Mouse (Mus musculus) neural tube, embryonic 12.5 days (tissue): ENCODE results near the gene Atp13a3. TPM values are rescaled to one million over a fixed set of nuclear protein-coding genes. Genes with fewer than 3 reads are reported as not detected.
A peak's percentile ranks its signal among the peaks of the same experiment; 100 is the strongest.

ENCODE experiments used
- ATAC-seq: fragments of 200-750 bp; cut with Nextera tagmentation; 2 replicates; pipeline ENCODE4 v1.8.0; 2017; ENCODE audit warnings: low read depth, mild to moderate bottlenecking, moderate TSS enrichment, moderate library complexity; ENCODE audit not compliant: low FRiP score
- H3K27ac ChIP-seq: fragments of 300-500 bp; sonication (generic); 2 replicates; pipeline ENCODE4 v1.5.1; 2016
- H3K27me3 ChIP-seq: fragments of 300-500 bp; sonication (generic); replicated peaks from 2 replicates; pipeline ENCODE4 v1.6.1; 2016; ENCODE audit warnings: mild to moderate bottlenecking
- H3K36me3 ChIP-seq: fragments of 300-500 bp; sonication (generic); 2 replicates; pipeline ENCODE4 v1.6.1; 2016; ENCODE audit warnings: mild to moderate bottlenecking
- H3K4me1 ChIP-seq: fragments of 300-500 bp; sonication (generic); 2 replicates; pipeline ENCODE4 v1.6.1; 2016
- H3K4me2 ChIP-seq: fragments of 300-500 bp; sonication (generic); replicated peaks from 2 replicates; pipeline ENCODE4 v1.6.1; 2016; ENCODE audit warnings: mild to moderate bottlenecking
- H3K4me3 ChIP-seq: fragments of 300-500 bp; sonication (generic); 2 replicates; pipeline ENCODE4 v1.5.1; 2016
- H3K9ac ChIP-seq: fragments of 300-500 bp; sonication (generic); 2 replicates; pipeline ENCODE4 v1.6.1; 2016; ENCODE audit warnings: mild to moderate bottlenecking
- H3K9me3 ChIP-seq: fragments of 300-500 bp; sonication (generic); 2 replicates; pipeline ENCODE4 v1.6.1; 2016; ENCODE audit warnings: mild to moderate bottlenecking
- WGBS: fragments of 180-500 bp; shearing (Covaris S2); methylation state at CpG from one replicate; pipeline ENCODE4 v1.1.7; 2016; 5-methylcytosine and 5-hydroxymethylcytosine counted together
- polyA plus RNA-seq: library from polyadenylated mRNA; unstranded; fragments of >200 nt; fragmentation: Nextera tagmentation; extraction: Ambion mirVana; gene quantifications from 2 replicates; pipeline ENCODE4 v1.2.1, GENCODE M21; 2016

Atp13a3 gene
- polyA plus RNA-seq, 1 experiment from 2014 or later = 13.3 TPM

DNA sequence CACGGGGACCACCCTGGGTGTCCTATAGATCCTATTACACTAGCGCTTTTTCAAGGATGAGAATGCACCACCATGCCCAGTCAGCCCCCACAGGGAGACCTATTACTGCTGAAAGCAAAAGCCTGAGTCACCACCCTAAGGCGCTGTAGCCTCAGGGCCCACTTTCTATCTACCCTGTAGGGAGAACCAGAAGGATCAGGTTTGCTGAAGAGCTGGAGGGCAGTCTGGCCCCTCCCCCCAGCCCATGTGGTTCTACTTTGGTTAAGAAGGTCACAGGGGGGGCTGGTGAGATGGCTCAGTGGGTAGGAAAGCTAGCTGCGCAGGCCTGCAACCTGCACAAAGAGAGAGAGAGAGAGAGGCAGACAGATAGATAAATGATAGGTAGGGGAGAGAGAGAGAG lies 120.1 kb downstream of the Atp13a3 start:
- Histone ChIP-seq H3K4me2 (no peak overlapping the region), H3K4me1 (peaks cover 26% of the 10 kb centered on the region), H3K27ac (no peak overlapping the region), H3K9ac (no peak overlapping the region), H3K4me3 (no peak overlapping the region), H3K9me3 (no peaks in the 10 kb centered on the region), H3K36me3 (no peaks in the 10 kb centered on the region), H3K27me3 (peaks cover 35% of the 10 kb centered on the region)
- no peak for ATAC-seq
- 70% methylated on average over 4 of the region's 4 CpGs for WGBS

DNA sequence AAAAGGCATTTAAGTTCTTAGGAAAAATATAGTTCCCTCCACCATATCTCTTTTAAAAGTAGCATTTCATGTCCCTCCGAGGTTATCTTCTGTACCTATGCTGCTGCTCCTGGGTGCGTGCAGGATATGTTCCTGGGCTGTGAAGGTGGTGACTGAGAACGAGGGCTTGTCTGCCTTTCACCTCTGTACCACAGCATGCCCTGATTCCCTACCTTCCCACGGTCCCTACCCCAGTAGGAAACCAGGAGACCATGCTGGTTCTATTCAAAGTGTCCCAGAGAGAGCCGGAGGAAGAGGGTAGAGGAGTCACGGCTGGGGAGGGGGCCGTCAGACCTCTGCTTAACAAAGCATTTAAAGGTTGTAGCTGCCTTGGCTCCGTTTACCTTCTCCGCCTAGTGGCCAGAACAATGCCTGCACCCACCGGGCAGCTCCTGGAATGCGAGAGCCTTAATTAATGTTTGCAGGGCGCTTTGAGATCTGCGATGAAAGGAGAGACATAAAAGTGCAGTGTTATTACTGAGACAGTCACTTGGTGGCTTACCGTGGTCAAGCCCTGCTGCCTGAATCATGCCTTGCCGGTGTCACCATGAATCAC lies 121.9 kb downstream of the Atp13a3 start:
- WGBS = 2% methylated on average over 15 of the region's 15 CpGs
- H3K36me3 ChIP-seq = no peaks in the 10 kb centered on the region
- H3K9ac ChIP-seq = 0 out of 2 replicates have a peak overlapping the region, but pooled peaks have one; percentile 6
- H3K4me2 ChIP-seq = peak overlapping the region; percentile 58
- H3K27me3 ChIP-seq = peaks cover 38% of the 10 kb centered on the region
- no peak overlapping the region for H3K27ac ChIP-seq
- no peak overlapping the region for H3K4me3 ChIP-seq
- H3K9me3 ChIP-seq = no peaks in the 10 kb centered on the region
- peak; percentile 58 for ATAC-seq
- H3K4me1 ChIP-seq = peaks cover 25% of the 10 kb centered on the region

DNA sequence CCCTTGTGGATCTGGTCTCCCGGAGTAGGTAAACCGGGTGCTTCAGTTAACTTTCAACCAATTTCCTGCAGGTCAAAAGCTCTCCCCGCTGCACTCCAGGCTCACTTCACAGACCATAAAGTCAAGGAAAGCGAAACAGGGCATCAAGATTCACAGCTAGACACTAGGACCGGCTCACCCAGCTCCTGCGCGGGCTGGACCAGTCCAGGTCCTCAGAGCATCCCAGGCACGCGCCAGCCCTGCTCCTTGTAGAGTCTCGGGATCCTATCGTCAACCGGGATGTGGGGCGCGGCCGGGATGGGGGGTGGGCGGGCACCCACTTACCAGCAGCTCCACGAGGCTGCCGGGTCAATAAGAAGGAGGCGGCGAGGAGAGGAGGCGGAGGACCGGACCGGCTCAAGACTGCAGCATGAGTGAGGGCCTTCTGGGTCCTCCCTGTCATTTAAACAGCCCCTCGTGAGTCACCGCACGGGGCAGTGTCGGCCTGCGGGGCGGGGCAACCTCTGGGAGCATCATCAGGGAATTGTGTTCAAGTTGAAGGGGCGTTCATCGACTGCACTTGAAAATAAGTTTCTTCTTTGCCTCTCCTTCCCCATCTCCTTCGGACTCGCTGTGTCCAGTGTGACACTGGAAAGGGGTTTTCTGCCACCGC lies 122.8 kb downstream of the Atp13a3 start, which contains the start of gene Lrrc15:
Gene Lrrc15 (minus strand): TSS at position 413 of the 652 bp plus-strand sequence.
- H3K4me1 ChIP-seq = peaks cover 25% of the 10 kb centered on the region

DNA sequence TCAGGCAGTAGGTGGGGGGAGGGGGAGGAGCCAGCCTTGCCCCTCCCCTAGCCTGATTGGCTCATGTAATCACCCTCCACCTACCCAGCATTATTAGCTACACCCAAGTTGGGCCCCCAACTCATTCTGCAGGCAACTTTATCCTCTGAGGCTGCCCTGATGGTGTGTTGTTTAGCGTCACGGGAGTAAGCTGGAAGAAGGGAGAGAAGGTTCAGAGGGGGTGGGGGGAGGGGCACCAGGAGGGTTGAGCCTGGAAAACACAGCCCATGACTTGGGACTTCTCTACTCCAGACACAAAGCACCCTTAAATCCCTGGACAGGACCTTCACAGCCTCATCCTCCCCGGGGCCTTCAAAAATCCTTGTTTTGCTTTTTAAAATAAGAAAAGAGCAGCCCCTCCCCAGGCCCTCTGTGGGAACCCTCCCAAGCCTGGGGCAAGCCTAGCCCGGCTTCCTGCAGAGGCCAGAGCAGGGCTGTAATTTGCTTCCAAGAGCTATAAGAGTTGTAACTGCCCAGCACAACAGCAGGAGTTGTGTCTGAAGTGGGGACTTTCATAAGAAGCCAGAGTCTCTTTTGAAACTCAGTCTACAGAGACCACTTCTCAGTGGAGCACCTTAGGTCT lies 125.0 kb downstream of the Atp13a3 start:
- no peak overlapping the region for H3K4me2 ChIP-seq
- no peak overlapping the region for H3K27ac ChIP-seq
- no peak overlapping the region for H3K9ac ChIP-seq
- 6% methylated on average over 4 of the region's 4 CpGs for WGBS
- peaks cover 37% of the 10 kb centered on the region for H3K27me3 ChIP-seq
- no peaks in the 10 kb centered on the region for H3K36me3 ChIP-seq
- ATAC-seq = no peak
- no peaks in the 10 kb centered on the region for H3K9me3 ChIP-seq
- H3K4me1 ChIP-seq = peaks cover 25% of the 10 kb centered on the region
- H3K4me3 ChIP-seq = no peak overlapping the region

More for the DNA sequence above, 122.8 kb downstream of the Atp13a3 start, which contains the start of gene Lrrc15:
- Histone ChIP-seq H3K4me2 (peak within 1 kb of the TSS; percentile 58), H3K27me3 (peaks cover 38% of the 10 kb centered on the region), H3K36me3 (no peaks in the 10 kb centered on the region), H3K27ac (no peak within 1 kb of the TSS), H3K9me3 (no peaks in the 10 kb centered on the region), H3K4me3 (peak within 1 kb of the TSS; percentile 1; the same call in 1 of the 2 replicates), H3K9ac (0 out of 2 replicates have a peak within 1 kb of the TSS, but pooled peaks have one; percentile 6)
- peak; percentile 52; the same call in 1 of the 2 replicates for ATAC-seq
- 6% methylated on average over 34 of the region's 34 CpGs for WGBS

DNA sequence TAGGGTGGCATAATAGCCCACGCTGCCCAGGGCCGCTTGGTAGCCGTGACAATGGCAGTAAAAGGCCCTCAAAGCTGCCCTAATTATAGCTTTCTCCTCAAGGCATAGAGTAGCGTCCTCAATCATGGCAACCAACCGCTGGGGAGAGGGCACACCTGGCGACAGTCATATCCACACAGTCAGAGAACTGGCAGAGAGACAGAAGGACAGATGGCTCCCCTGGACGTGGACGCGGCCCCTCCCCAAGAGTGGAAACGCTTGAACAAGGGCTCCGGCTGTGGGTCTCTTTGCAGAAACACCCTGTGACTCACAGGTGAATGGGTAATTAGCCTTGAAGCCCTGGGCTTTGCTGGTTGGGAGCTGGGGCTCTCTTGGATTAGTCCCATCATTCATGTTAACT lies 127.4 kb downstream of the Atp13a3 start:
- Histone ChIP-seq H3K9me3 (no peaks in the 10 kb centered on the region), H3K4me3 (no peak overlapping the region), H3K9ac (no peak overlapping the region), H3K27me3 (peaks cover 26% of the 10 kb centered on the region), H3K27ac (no peak overlapping the region), H3K4me2 (no peak overlapping the region), H3K4me1 (peaks cover 13% of the 10 kb centered on the region; the same call in 1 of the 2 replicates), H3K36me3 (no peaks in the 10 kb centered on the region)
- ATAC-seq = no peak
- WGBS = 75% methylated on average over 11 of the region's 11 CpGs

GRCm38 (mm10) chr16:30275558-30276340 lies 130.0 kb downstream of the Atp13a3 start:
- Histone ChIP-seq H3K27ac (no peak overlapping the region), H3K27me3 (peaks cover 3% of the 10 kb centered on the region), H3K4me3 (no peak overlapping the region), H3K4me1 (0 out of 2 replicates have a peak, but pooled peaks cover 4% of the 10 kb centered on the region), H3K4me2 (no peak overlapping the region), H3K9ac (no peak overlapping the region), H3K9me3 (no peaks in the 10 kb centered on the region), H3K36me3 (no peaks in the 10 kb centered on the region)
- 79% methylated on average over 15 of the region's 15 CpGs for WGBS
- ATAC-seq = no peak

DNA sequence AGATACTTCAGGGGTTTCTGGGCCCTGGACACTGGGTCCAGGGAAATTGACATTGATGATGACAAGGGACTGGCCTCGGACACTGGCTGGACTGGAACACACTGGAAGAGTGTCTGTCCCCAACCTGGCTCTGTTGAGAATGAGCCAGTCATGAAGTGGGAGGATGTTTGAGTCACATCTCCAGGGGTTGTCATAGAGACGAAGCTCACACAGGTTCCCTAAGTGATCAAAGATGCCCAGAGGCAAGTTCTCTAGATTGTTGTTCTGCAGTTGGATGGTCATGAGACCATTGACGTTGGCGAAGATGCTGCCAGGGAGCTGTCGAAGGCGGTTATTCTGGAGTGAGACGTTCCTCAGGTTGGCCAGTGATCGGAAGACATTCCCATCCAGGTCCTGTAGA lies 132.7 kb downstream of the Atp13a3 start:
- Histone ChIP-seq H3K9ac (no peak overlapping the region), H3K27me3 (no peaks in the 10 kb centered on the region; the same call in 1 of the 2 replicates), H3K9me3 (no peaks in the 10 kb centered on the region), H3K4me3 (no peak overlapping the region), H3K4me1 (no peaks in the 10 kb centered on the region), H3K4me2 (no peak overlapping the region), H3K36me3 (no peaks in the 10 kb centered on the region), H3K27ac (no peak overlapping the region)
- 92% methylated on average over 8 of the region's 8 CpGs for WGBS
- ATAC-seq = no peak

DNA sequence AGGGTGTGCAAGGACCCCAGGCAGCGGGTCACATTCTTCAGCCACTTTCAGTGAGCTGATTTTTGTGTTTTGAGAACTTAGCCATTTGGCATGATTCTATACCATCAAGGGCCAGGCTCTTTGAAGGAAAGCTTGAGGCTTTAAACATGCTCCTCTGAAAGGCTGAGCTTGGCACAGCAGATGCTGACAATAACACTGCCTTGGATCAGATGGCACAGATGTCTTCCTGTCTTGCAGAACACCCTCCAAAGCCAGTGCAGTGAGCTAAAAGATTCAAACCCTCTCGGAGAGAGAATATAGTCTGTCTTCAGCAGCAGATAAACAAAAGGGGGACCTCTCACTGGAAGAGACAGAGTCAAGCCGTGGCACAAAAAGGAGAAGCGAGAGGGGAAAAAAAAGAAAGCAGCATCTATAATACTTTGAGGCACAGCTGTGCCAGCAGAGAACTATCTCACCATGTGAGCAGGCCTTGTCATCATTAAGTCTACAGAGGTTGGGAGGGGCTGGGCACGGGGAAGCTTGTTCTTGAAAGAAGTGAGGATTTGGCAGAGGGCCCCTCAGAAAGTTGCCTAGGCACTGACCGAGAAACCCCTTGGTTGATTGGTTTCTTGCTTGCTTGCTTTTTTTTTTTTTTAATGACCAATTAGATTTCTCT lies 133.7 kb downstream of the Atp13a3 start:
- 74% methylated on average over 6 of the region's 6 CpGs for WGBS
- no peak overlapping the region for H3K27ac ChIP-seq

DNA sequence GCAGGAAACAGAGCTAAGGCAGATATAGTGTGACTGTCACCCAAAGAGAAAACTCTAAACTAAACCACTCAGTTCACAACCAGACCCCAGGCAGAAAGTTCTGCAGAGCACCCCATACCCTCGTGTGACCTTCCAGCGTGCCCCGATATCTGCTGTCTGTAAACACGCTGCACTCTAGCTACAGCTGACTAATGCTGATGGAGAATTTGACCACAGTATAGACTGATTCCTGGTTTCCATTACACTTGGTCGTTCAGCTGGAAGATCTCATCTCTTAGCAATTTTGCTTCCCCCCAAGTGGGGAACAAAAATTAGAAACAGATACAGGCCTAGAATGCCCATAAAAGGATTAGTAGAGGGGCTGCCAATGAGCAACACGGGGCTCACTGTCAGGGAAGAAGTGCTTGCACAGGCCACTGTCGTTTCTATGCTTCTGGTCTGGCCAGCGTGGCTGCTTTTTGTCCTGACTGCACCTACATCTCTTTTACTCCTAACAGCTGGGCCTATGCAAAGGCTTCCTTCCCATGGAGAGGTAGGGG lies 134.5 kb downstream of the Atp13a3 start:
- no peak for ATAC-seq
- WGBS = 77% methylated on average over 8 of the region's 8 CpGs
- H3K9ac ChIP-seq = no peak overlapping the region
- no peaks in the 10 kb centered on the region for H3K36me3 ChIP-seq
- no peak overlapping the region for H3K27ac ChIP-seq
- H3K4me1 ChIP-seq = no peaks in the 10 kb centered on the region
- no peak overlapping the region for H3K4me3 ChIP-seq
- H3K27me3 ChIP-seq = no peaks in the 10 kb centered on the region
- H3K4me2 ChIP-seq = no peak overlapping the region
- no peaks in the 10 kb centered on the region for H3K9me3 ChIP-seq

More for the DNA sequence above, 133.7 kb downstream of the Atp13a3 start:
- H3K36me3 ChIP-seq = no peaks in the 10 kb centered on the region
- no peaks in the 10 kb centered on the region for H3K4me1 ChIP-seq
- H3K4me2 ChIP-seq = no peak overlapping the region
- no peaks in the 10 kb centered on the region for H3K9me3 ChIP-seq
- no peak overlapping the region for H3K4me3 ChIP-seq
- no peaks in the 10 kb centered on the region; the same call in 1 of the 2 replicates for H3K27me3 ChIP-seq
- no peak overlapping the region for H3K9ac ChIP-seq
- no peak for ATAC-seq

- H3K27me3 ChIP-seq = no peaks in the 10 kb centered on the region
- no peaks in the 10 kb centered on the region for H3K9me3 ChIP-seq
- no peak within 1 kb of the TSS for H3K4me3 ChIP-seq
- H3K36me3 ChIP-seq = no peaks in the 10 kb centered on the region
- 77% methylated on average over 5 of the region's 5 CpGs for WGBS
- H3K27ac ChIP-seq = no peak within 1 kb of the TSS
- H3K4me2 ChIP-seq = no peak within 1 kb of the TSS
- no peak within 1 kb of the TSS for H3K9ac ChIP-seq
- ATAC-seq = no peak
- H3K4me1 ChIP-seq = no peaks in the 10 kb centered on the region
Observed at GRCm38 (mm10) chr16:30267359-30267758, 138.4 kb downstream of the Atp13a3 start, which contains the start of gene Cpn2. TSS of gene Cpn2 (minus strand) at chr16:30267499.

DNA sequence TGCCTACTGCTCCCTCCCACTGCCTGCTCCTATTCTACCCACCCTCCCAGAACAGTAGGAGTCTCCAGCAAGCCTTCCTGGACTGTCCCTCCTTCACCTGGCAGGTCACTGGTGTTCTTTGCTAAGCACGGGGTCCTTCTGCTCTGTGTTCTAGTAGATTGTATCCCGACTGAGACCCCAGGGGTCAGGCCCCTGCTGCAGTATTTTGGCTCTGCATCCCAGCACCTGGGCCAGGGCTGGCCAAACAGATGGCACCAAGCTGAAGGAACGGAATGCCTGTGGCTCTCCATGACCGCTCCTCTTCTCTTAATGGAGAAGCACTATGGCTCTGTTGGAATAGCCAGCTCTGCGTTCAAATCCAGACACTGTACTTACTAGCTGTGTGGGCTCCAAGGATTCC lies 139.2 kb downstream of the Atp13a3 start:
- Histone ChIP-seq H3K27ac (no peak overlapping the region), H3K9ac (no peak overlapping the region), H3K27me3 (no peaks in the 10 kb centered on the region), H3K4me1 (no peaks in the 10 kb centered on the region), H3K36me3 (no peaks in the 10 kb centered on the region), H3K9me3 (no peaks in the 10 kb centered on the region), H3K4me2 (no peak overlapping the region), H3K4me3 (no peak overlapping the region)
- ATAC-seq = no peak
- WGBS = 91% methylated on average over 5 of the region's 5 CpGs
